Mouse (Mus musculus) intestine, postnatal 0 days (tissue): ENCODE results near the gene Bphl. TPM values are rescaled to one million over a fixed set of nuclear protein-coding genes. Genes with fewer than 3 reads are reported as not detected.

ENCODE experiments used
- ATAC-seq: fragments of 200-750 bp; cut with Nextera tagmentation; 2 replicates; pipeline ENCODE4 v1.8.0; 2017; ENCODE audit warnings: mild to moderate bottlenecking, moderate TSS enrichment, moderate library complexity
- H3K27ac ChIP-seq: fragments of 300-500 bp; sonication (generic); 2 replicates; pipeline ENCODE4 v1.5.1; 2014; ENCODE audit warnings: mild to moderate bottlenecking, low read depth, low read length, moderate library complexity
- H3K27me3 ChIP-seq: fragments of 300-500 bp; sonication (generic); replicated peaks from 2 replicates; pipeline ENCODE4 v1.6.1; 2014; ENCODE audit warnings: low read length, mixed read lengths; ENCODE audit not compliant: control insufficient read depth, insufficient read depth
- H3K36me3 ChIP-seq: fragments of 300-500 bp; sonication (generic); 2 replicates; pipeline ENCODE4 v1.6.1; 2014; ENCODE audit warnings: mild to moderate bottlenecking, moderate library complexity; ENCODE audit not compliant: control insufficient read depth, insufficient read depth
- H3K4me1 ChIP-seq: fragments of 300-500 bp; sonication (generic); replicated peaks from 2 replicates; pipeline ENCODE4 v1.6.1; 2014; ENCODE audit warnings: antibody characterized with exemption, low read length, mixed read lengths; ENCODE audit not compliant: control insufficient read depth, insufficient read depth
- H3K4me2 ChIP-seq: fragments of 300-500 bp; sonication (generic); replicated peaks from 2 replicates; pipeline ENCODE4 v1.6.1; 2014; ENCODE audit warnings: low read depth, mild to moderate bottlenecking, moderate library complexity
- H3K4me3 ChIP-seq: fragments of 300-500 bp; sonication (generic); 2 replicates; pipeline ENCODE4 v1.5.1; 2014; ENCODE audit warnings: low read depth, low read length
- H3K9ac ChIP-seq: fragments of 300-500 bp; sonication (generic); 2 replicates; pipeline ENCODE4 v1.6.1; 2014; ENCODE audit warnings: mild to moderate bottlenecking, low read depth, low read length
- H3K9me3 ChIP-seq: fragments of 300-500 bp; sonication (generic); 2 replicates; pipeline ENCODE4 v1.6.1; 2016; ENCODE audit warnings: mixed run types; ENCODE audit not compliant: control insufficient read depth
- CTCF ChIP-seq: sonication (generic); IDR thresholded peaks from 2 replicates; pipeline ENCODE4 v1.5.1; 2016; ENCODE audit warnings: low read depth, mild to moderate bottlenecking, control low read depth, antibody characterized with exemption, moderate library complexity
- WGBS: fragments of 180-500 bp; shearing (Covaris S2); extraction: QIAGEN DNeasy Blood & Tissue Kit; methylation state at CpG from one replicate; pipeline ENCODE4 v1.1.7; 2014; 5-methylcytosine and 5-hydroxymethylcytosine counted together
- polyA plus RNA-seq: library from polyadenylated mRNA; unstranded; fragments of >200 nt; fragmentation: Nextera tagmentation; extraction: Ambion mirVana; gene quantifications from 2 replicates; pipeline ENCODE4 v1.2.1, GENCODE M21; 2015

Bphl gene
- polyA plus RNA-seq, 1 experiment from 2014 or later: 51.5 TPM

DNA sequence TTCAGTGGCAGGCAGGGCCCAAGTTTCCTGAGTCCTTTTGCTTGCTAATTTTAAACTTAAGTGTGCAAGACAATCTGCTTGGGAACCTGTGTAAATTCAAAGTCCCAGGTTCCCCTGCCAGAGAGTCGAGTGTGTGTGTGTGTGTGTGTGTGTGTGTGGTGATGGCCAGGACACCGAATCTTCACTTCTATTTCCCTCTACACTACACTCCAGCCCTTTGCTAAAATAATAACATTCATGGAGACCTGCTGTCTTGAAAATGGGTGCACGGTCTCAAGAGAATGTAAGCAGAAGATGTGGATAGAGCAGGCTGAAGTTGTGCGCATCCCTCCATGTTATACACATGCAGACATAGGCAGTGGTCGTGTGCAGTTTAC is 647 bp downstream of the Bphl start:
- H3K9me3 ChIP-seq: no peaks in the 10 kb centered on the region
- 24% methylated on average over 5 of the region's 5 CpGs for WGBS
- H3K4me1 ChIP-seq: 0 out of 2 replicates have a peak, but pooled peaks cover 7% of the 10 kb centered on the region
- H3K27ac ChIP-seq: peak overlapping the region; percentile 60
- TF ChIP-seq CTCF: no peak
- H3K4me3 ChIP-seq: peak overlapping the region; percentile 87
- no peaks in the 10 kb centered on the region for H3K27me3 ChIP-seq
- no peak for ATAC-seq
- peak overlapping the region; percentile 86 for H3K4me2 ChIP-seq
- peak overlapping the region; percentile 89 for H3K9ac ChIP-seq
- H3K36me3 ChIP-seq: peaks cover 8% of the 10 kb centered on the region; the same call in 1 of the 2 replicates

DNA sequence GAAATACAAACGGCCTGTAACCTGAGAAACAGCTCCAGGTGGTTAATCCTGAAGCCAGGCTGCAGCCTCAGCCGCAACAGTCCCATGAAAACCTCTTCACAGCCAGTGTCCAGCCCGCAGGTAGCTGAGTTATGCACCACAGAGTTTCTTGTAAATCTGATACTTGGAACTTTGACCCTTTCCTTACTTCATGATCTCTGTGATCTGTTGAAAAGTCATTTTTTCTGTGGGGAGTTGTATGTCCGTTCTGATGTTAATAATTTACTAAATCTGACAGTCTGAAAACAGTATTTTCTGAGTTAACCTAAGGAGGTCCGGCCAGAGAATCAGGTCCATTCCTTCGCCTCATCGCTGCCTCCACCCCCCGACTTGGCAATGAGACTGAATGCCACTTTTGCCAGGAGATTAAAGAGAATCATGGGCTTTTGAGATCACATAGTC is 1.5 kb downstream of the Bphl start:
- peak overlapping the region; percentile 22; the same call in 1 of the 2 replicates for H3K27ac ChIP-seq

DNA sequence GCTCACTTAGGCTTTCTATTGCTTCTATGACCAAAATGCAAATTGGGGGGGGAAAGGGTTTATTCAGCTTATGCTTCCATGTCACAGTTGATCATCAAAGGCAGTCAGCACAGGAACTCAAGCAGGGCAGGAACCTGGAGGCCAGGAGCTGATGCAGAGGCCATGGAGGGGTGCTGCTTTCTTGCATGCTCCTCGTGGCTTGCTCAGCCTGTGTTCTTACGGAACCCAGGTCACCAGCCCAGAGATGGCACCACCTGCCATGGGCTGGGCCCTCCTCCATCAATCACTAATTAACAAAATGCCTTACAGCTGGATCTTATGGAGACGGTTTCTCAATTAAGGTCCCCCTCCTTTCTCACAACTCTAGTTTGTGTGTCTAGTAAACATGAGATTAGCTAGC is 2.7 kb downstream of the Bphl start:
- H3K36me3 ChIP-seq: no peaks in the 10 kb centered on the region
- no peak for ATAC-seq
- H3K4me1 ChIP-seq: 0 out of 2 replicates have a peak, but pooled peaks cover 7% of the 10 kb centered on the region
- H3K4me3 ChIP-seq: no peak overlapping the region
- H3K27me3 ChIP-seq: no peaks in the 10 kb centered on the region
- WGBS: 93% methylated on average over 3 of the region's 3 CpGs
- no peak overlapping the region for H3K27ac ChIP-seq
- no peak overlapping the region for H3K9ac ChIP-seq
- no peak overlapping the region for H3K4me2 ChIP-seq
- no peak for TF ChIP-seq CTCF
- no peaks in the 10 kb centered on the region for H3K9me3 ChIP-seq

More for the DNA sequence above, 1.5 kb downstream of the Bphl start:
- peak; percentile 57; the same call in 1 of the 2 replicates for ATAC-seq
- no peaks in the 10 kb centered on the region for H3K27me3 ChIP-seq
- H3K4me2 ChIP-seq: peak overlapping the region; percentile 86
- WGBS: 30% methylated on average over 8 of the region's 8 CpGs
- no peak for TF ChIP-seq CTCF
- H3K4me3 ChIP-seq: peak overlapping the region; percentile 87
- H3K36me3 ChIP-seq: peaks cover 1% of the 10 kb centered on the region; the same call in 1 of the 2 replicates
- H3K9me3 ChIP-seq: no peaks in the 10 kb centered on the region
- H3K4me1 ChIP-seq: 0 out of 2 replicates have a peak, but pooled peaks cover 7% of the 10 kb centered on the region
- H3K9ac ChIP-seq: no peak overlapping the region

DNA sequence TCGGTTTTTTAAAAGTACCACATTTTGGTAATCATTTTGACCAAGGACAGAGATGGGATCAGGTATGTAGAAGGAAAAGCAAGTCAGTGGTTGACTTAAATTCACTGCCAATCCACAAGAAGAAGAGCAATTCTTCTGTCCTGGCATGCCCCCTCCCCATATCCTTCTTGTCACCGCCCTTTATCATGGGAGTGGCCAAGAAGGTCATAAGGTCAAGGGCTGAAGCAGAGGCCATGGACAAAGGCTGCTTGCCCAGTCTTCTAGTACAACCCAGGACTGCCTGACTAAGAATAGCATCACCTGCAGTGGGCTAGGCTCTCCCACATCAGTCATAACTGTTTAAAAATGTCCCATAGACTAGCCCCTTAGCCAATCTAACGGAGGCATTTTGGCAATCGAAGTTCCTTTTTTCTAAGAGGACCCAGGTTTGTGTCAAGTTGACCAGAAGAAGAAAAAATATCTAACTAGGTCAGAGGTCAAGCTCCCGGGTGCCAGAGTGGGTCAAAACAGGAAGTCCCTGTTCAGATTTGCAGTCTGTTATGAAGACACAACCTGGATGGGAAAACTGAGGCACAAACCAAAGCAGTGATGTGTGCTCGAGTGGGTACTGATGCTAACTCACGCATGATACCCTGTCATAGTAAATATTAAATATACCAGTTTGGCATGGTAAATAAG is 6.5 kb downstream of the Bphl start:
- Histone ChIP-seq H3K4me1 (no peaks in the 10 kb centered on the region), H3K36me3 (no peaks in the 10 kb centered on the region; the same call in 1 of the 2 replicates), H3K27me3 (no peaks in the 10 kb centered on the region), H3K27ac (no peak overlapping the region), H3K4me3 (no peak overlapping the region), H3K9ac (no peak overlapping the region), H3K9me3 (no peaks in the 10 kb centered on the region), H3K4me2 (no peak overlapping the region)
- no peak for ATAC-seq
- WGBS: 73% methylated on average over 7 of the region's 7 CpGs
- no peak for TF ChIP-seq CTCF

DNA sequence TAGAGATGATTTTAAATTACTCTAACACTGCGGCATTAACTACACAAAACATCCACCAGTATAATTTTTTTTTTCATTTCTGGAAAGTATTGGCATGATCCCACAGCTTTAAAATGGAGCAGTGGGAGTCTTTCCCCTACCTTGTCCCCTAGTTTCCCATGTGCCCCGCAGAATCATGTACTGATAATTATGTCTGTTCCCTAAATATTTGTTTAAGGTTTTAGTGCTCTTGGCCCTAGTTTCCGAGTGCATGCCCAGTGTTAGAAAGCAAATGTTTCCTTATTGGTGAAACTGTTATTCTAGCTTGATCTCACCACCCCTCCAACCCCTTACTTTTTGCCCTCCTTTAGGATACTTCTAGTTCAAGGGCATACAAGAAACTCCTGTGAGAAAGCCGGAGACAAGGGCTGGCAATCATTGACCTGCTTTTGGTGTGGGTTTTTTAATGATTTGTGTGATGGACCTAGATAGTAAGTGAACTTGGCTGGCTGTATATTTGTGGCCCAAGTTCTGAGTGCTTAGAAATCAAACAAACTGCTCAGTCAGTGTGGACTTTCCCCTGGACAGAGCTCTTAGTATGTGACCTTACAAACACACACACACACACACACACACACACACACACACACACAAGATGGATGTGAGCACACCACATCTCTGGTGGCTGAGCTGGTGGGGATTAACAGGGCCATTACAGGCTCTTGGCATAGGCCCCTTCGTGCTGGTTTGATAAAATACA is 8.3 kb downstream of the Bphl start:
- peak; percentile 63; the same call in 1 of the 2 replicates for ATAC-seq
- no peak for TF ChIP-seq CTCF
- 33% methylated on average over 5 of the region's 5 CpGs for WGBS
- no peaks in the 10 kb centered on the region; the same call in 1 of the 2 replicates for H3K36me3 ChIP-seq
- no peak overlapping the region for H3K4me3 ChIP-seq
- no peak overlapping the region for H3K9ac ChIP-seq
- no peaks in the 10 kb centered on the region for H3K27me3 ChIP-seq
- H3K4me2 ChIP-seq: no peak overlapping the region
- no peaks in the 10 kb centered on the region for H3K4me1 ChIP-seq
- no peak overlapping the region for H3K27ac ChIP-seq
- no peaks in the 10 kb centered on the region for H3K9me3 ChIP-seq

DNA sequence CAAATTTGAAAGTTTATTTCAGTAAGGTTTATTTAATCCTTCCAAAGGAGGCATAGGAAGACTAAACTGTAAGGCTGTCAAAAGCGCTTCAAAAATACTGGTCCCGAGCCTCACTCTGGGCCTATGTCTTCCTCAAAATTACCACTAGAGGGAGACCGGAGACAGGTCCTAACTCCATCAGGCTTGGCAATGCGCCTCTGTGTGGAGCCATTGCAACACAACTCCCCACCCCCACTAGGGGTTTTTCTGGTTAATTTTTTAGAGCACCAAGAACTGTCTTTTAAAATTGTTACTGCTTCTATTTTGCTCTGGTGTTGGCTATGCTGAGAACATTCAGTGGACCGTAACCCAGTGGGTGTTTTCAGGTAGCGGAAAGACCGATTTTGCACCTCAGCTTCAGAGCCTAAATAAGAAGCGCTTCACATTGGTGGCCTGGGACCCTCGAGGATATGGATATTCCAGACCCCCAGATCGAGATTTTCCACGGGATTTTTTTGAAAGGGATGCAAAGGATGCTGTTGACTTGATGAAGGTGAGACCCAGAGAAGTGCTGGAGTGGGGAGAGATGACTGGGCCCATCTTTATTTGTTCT is 9.1 kb downstream of the Bphl start:
- TF ChIP-seq CTCF: peak; percentile 97
- Histone ChIP-seq H3K4me3 (no peak overlapping the region), H3K4me2 (no peak overlapping the region), H3K27ac (no peak overlapping the region), H3K4me1 (no peaks in the 10 kb centered on the region), H3K9me3 (no peaks in the 10 kb centered on the region), H3K36me3 (peaks cover 5% of the 10 kb centered on the region; the same call in 1 of the 2 replicates), H3K27me3 (no peaks in the 10 kb centered on the region), H3K9ac (no peak overlapping the region)
- peak; percentile 78 for ATAC-seq
- 42% methylated on average over 11 of the region's 11 CpGs for WGBS
